Mouse (Mus musculus): ENCODE data around the gene Gm13090. TPM values are rescaled to one million over a fixed set of nuclear protein-coding genes. Genes with fewer than 3 reads are reported as not detected.

The Gm13090 gene
- polyA plus RNA-seq, 1 experiment: not detected

GRCm38 (mm10) chr4:151073108-151073744, 16.1 kb upstream of the Gm13090 start:
- peak; percentile 63 for DNase-seq
- Histone ChIP-seq H3K27ac (ENCODE audit: control insufficient read depth, insufficient read depth, low read length) (no peak overlapping the region), H3K27me3 (ENCODE audit: control insufficient read depth, insufficient read depth, low read length) (no peaks in the 10 kb centered on the region), H3K4me3 (ENCODE audit: control insufficient read depth, insufficient read depth, low read length) (no peak overlapping the region), H3K4me1 (replicated peaks; ENCODE audit: control insufficient read depth, insufficient read depth, low read length) (no peaks in the 10 kb centered on the region), H3K36me3 (ENCODE audit: control insufficient read depth, insufficient read depth, low read length) (no peaks in the 10 kb centered on the region)
- WGBS: 44% methylated on average over 13 of the region's 13 CpGs
- TF ChIP-seq POLR2A (IDR thresholded peaks at IDR 0.05; ENCODE audit: control insufficient read depth, extremely low read depth, insufficient read depth, low read length, poor library complexity) (no peak), CTCF (IDR thresholded peaks at IDR 0.05; ENCODE audit: borderline replicate concordance, control insufficient read depth, extremely low read depth, insufficient read depth, low read length, poor library complexity) (no peak)

GRCm38 (mm10) chr4:151074817-151075216, 14.6 kb upstream of the Gm13090 start:
- WGBS: 96% methylated on average over 15 of the region's 15 CpGs
- no peak overlapping the region for H3K4me3 ChIP-seq (ENCODE audit: control insufficient read depth, insufficient read depth, low read length)
- no peaks in the 10 kb centered on the region for H3K27me3 ChIP-seq (ENCODE audit: control insufficient read depth, insufficient read depth, low read length)
- no peak for DNase-seq
- H3K27ac ChIP-seq (ENCODE audit: control insufficient read depth, insufficient read depth, low read length): no peak overlapping the region
- H3K4me1 ChIP-seq (replicated peaks; ENCODE audit: control insufficient read depth, insufficient read depth, low read length): no peaks in the 10 kb centered on the region
- no peaks in the 10 kb centered on the region for H3K36me3 ChIP-seq (ENCODE audit: control insufficient read depth, insufficient read depth, low read length)
- TF ChIP-seq POLR2A (IDR thresholded peaks at IDR 0.05; ENCODE audit: control insufficient read depth, extremely low read depth, insufficient read depth, low read length, poor library complexity) (no peak), CTCF (IDR thresholded peaks at IDR 0.05; ENCODE audit: borderline replicate concordance, control insufficient read depth, extremely low read depth, insufficient read depth, low read length, poor library complexity) (no peak)

GRCm38 (mm10) chr4:151081355-151081754, 8.0 kb upstream of the Gm13090 start:
- whole genome bisulfite sequencing: 87% methylated on average over 2 of the region's 2 CpGs
- no peak overlapping the region for H3K4me3 ChIP-seq (ENCODE audit: control insufficient read depth, insufficient read depth, low read length)
- H3K27me3 ChIP-seq (ENCODE audit: control insufficient read depth, insufficient read depth, low read length): no peaks in the 10 kb centered on the region
- DNase-seq: no peak
- no peaks in the 10 kb centered on the region for H3K36me3 ChIP-seq (ENCODE audit: control insufficient read depth, insufficient read depth, low read length)
- H3K4me1 ChIP-seq (replicated peaks; ENCODE audit: control insufficient read depth, insufficient read depth, low read length): no peaks in the 10 kb centered on the region
- no peak overlapping the region for H3K27ac ChIP-seq (ENCODE audit: control insufficient read depth, insufficient read depth, low read length)
- no peak for TF ChIP-seq CTCF (IDR thresholded peaks at IDR 0.05; ENCODE audit: borderline replicate concordance, control insufficient read depth, extremely low read depth, insufficient read depth, low read length, poor library complexity)
- no peak for TF ChIP-seq POLR2A (IDR thresholded peaks at IDR 0.05; ENCODE audit: control insufficient read depth, extremely low read depth, insufficient read depth, low read length, poor library complexity)

- Histone ChIP-seq H3K4me3 (ENCODE audit: control insufficient read depth, insufficient read depth, low read length) (no peak overlapping the region), H3K27ac (ENCODE audit: control insufficient read depth, insufficient read depth, low read length) (no peak overlapping the region), H3K4me1 (replicated peaks; ENCODE audit: control insufficient read depth, insufficient read depth, low read length) (no peaks in the 10 kb centered on the region), H3K27me3 (ENCODE audit: control insufficient read depth, insufficient read depth, low read length) (no peaks in the 10 kb centered on the region), H3K36me3 (ENCODE audit: control insufficient read depth, insufficient read depth, low read length) (no peaks in the 10 kb centered on the region)
- WGBS: 96% methylated on average over 13 of the region's 13 CpGs
- TF ChIP-seq POLR2A (IDR thresholded peaks at IDR 0.05; ENCODE audit: control insufficient read depth, extremely low read depth, insufficient read depth, low read length, poor library complexity): no peak
- TF ChIP-seq CTCF (IDR thresholded peaks at IDR 0.05; ENCODE audit: borderline replicate concordance, control insufficient read depth, extremely low read depth, insufficient read depth, low read length, poor library complexity): no peak
- DNase-seq: no peak
Measured at GRCm38 (mm10) chr4:151081977-151082376, 7.4 kb upstream of the Gm13090 start.

- WGBS: 89% methylated on average over 5 of the region's 5 CpGs
- H3K27ac ChIP-seq (ENCODE audit: control insufficient read depth, insufficient read depth, low read length): no peak overlapping the region
- TF ChIP-seq POLR2A (IDR thresholded peaks at IDR 0.05; ENCODE audit: control insufficient read depth, extremely low read depth, insufficient read depth, low read length, poor library complexity) (no peak), CTCF (IDR thresholded peaks at IDR 0.05; ENCODE audit: borderline replicate concordance, control insufficient read depth, extremely low read depth, insufficient read depth, low read length, poor library complexity) (no peak)
- no peaks in the 10 kb centered on the region for H3K4me1 ChIP-seq (replicated peaks; ENCODE audit: control insufficient read depth, insufficient read depth, low read length)
- no peaks in the 10 kb centered on the region for H3K36me3 ChIP-seq (ENCODE audit: control insufficient read depth, insufficient read depth, low read length)
- H3K27me3 ChIP-seq (ENCODE audit: control insufficient read depth, insufficient read depth, low read length): no peaks in the 10 kb centered on the region
- no peak overlapping the region for H3K4me3 ChIP-seq (ENCODE audit: control insufficient read depth, insufficient read depth, low read length)
- no peak for DNase-seq
Measured at GRCm38 (mm10) chr4:151083027-151083426, 6.3 kb upstream of the Gm13090 start.

- WGBS: 100% methylated on average over 1 of the region's 1 CpGs
- no peak overlapping the region for H3K4me3 ChIP-seq (ENCODE audit: control insufficient read depth, insufficient read depth, low read length)
- no peaks in the 10 kb centered on the region for H3K27me3 ChIP-seq (ENCODE audit: control insufficient read depth, insufficient read depth, low read length)
- H3K27ac ChIP-seq (ENCODE audit: control insufficient read depth, insufficient read depth, low read length): no peak overlapping the region
- TF ChIP-seq POLR2A (IDR thresholded peaks at IDR 0.05; ENCODE audit: control insufficient read depth, extremely low read depth, insufficient read depth, low read length, poor library complexity): no peak
- TF ChIP-seq CTCF (IDR thresholded peaks at IDR 0.05; ENCODE audit: borderline replicate concordance, control insufficient read depth, extremely low read depth, insufficient read depth, low read length, poor library complexity): no peak
- no peak for DNase-seq
- H3K4me1 ChIP-seq (replicated peaks; ENCODE audit: control insufficient read depth, insufficient read depth, low read length): no peaks in the 10 kb centered on the region
- no peaks in the 10 kb centered on the region for H3K36me3 ChIP-seq (ENCODE audit: control insufficient read depth, insufficient read depth, low read length)
Measured at GRCm38 (mm10) chr4:151087358-151087757, 2.0 kb upstream of the Gm13090 start.

- H3K27me3 ChIP-seq (ENCODE audit: control insufficient read depth, insufficient read depth, low read length): no peaks in the 10 kb centered on the region
- H3K36me3 ChIP-seq (ENCODE audit: control insufficient read depth, insufficient read depth, low read length): no peaks in the 10 kb centered on the region
- H3K27ac ChIP-seq (ENCODE audit: control insufficient read depth, insufficient read depth, low read length): no peak overlapping the region
- no peak overlapping the region for H3K4me3 ChIP-seq (ENCODE audit: control insufficient read depth, insufficient read depth, low read length)
- TF ChIP-seq POLR2A (IDR thresholded peaks at IDR 0.05; ENCODE audit: control insufficient read depth, extremely low read depth, insufficient read depth, low read length, poor library complexity): no peak
- no peak for TF ChIP-seq CTCF (IDR thresholded peaks at IDR 0.05; ENCODE audit: borderline replicate concordance, control insufficient read depth, extremely low read depth, insufficient read depth, low read length, poor library complexity)
- 95% methylated on average over 14 of the region's 14 CpGs for WGBS
- no peak for DNase-seq
- no peaks in the 10 kb centered on the region for H3K4me1 ChIP-seq (replicated peaks; ENCODE audit: control insufficient read depth, insufficient read depth, low read length)
Measured at GRCm38 (mm10) chr4:151088819-151089218, 551 bp upstream of the Gm13090 start.

Measured in thymus, adult 2 months (tissue).